Mouse (Mus musculus) gastrocnemius, postnatal 4 days (tissue): ENCODE measurements at regions not wholly inside any gene's neighbourhood (a gene's known extent, or its start where the extent isn't known, plus 50 kb on each side); places are given as distances from the start of the nearest gene placed in this dataset.

Experiments
- DNase-seq, 2 experiments: peaks; one replicate each; pipeline ENCODE4 v3.0.0; 2021 to 2022; ENCODE audit warnings: low spot score in 2 of 2, mixed read lengths in 2 of 2

GRCm38 (mm10) chr6:31215661-31216060 lies 182.9 kb upstream of the Mkln1 start:
- DNase-seq: no peak

GRCm38 (mm10) chr6:31216206-31217059 lies 182.1 kb upstream of the Mkln1 start:
- DNase-seq: peak; percentile 53 to 67

DNA sequence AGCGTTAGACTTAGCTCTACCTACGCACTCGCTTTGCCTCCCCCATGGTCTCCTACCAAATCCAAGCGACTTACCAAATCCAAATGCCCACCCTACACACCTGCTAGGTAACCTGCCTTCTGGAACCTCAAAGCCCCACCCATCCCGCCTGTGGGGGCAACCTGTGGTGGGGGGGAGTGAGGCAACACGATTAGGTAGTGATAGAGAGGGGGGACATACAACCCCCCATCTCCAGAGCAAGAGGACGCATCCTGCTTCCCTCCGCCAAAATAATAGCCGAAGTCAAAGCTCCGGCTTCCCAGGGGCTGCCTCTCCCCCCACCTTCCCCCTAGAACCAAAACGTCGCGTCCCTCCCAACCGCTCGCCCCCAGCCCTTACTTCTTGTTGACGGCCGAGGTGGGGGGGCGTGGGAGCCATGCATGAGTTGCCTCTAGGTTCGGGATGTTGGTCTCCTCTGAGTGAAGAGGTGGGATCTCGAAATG lies 181.4 kb upstream of the Mkln1 start:
- DNase-seq: no peak

GRCm38 (mm10) chr6:31217641-31218138 lies 180.8 kb upstream of the Mkln1 start:
- DNase-seq: peak in 1 of 2 experiments; percentile 25

DNA sequence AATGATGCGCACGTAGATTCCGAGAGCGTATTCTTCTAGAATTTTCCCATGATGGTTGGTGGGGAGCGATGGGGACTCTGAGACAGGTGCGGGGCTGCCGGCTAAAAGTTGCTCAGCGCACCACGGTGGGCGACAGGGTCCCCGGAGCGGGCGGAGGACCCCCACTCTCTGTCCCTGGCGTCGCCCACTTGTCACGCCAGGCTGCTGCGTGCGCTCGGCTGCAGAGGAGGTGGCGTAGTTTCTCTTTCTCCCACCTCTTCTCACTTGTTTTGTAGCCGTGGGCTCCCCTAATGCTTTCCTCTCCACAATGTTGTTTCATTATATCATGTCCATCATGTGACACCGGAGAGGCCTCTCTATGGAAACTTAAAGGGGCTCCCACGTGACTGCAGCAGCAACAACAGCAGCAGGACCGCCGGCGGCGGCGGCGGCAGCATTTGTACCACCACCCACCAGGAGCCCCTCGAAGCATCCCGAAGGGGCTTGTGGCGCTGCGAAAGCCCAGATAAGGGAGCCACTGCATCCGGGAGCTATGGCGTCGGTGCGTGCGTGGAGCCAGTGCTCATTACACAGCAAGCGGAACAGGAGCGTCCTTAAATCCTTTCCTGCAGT lies 180.3 kb upstream of the Mkln1 start:
- DNase-seq: no peak

DNA sequence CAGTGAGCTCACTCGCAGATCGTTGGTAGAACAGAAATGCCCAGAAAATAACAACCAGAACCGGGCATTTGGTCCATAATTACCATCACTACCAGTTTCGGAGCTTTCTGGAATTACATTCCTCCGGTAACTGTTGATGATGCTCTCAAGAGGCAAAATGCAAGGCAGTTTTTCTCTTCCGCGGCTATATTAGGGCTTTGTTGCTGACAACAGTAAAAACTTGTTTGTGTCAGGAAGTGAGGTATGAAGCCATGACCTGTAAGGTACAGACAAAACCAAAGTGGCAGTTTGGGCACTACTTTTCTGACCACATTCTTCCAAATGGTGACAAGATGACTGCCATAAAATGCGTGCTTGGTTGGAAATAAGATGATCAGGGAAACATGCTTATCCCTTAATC lies 179.7 kb upstream of the Mkln1 start:
- no peak for DNase-seq

GRCm38 (mm10) chr6:31219736-31220135 lies 178.8 kb upstream of the Mkln1 start:
- no peak for DNase-seq

- DNase-seq: peak; percentile 33 to 47
Measured at GRCm38 (mm10) chr6:31220184-31220931, 178.2 kb upstream of the Mkln1 start.

DNA sequence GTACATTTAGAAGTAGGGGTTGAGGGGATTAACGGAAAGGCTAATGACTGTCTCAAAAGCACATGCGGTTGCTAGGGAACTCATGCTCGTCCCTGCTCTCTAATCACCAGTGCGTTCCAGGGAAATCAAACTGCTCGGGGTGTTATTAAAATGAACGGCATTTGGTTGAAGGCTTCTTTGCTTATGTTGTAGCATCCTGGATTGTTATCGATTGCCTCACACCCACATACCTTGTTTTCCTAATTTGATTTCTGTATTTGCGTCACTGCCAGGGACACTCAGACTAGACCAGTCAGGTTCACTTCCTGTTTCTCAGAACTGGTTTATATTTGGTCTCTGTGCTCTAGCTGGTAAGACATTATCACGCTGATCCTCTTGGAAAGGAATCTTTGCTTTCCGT lies 177.0 kb upstream of the Mkln1 start:
- DNase-seq: no peak

GRCm38 (mm10) chr6:31222024-31222579 lies 176.4 kb upstream of the Mkln1 start:
- no peak for DNase-seq

DNA sequence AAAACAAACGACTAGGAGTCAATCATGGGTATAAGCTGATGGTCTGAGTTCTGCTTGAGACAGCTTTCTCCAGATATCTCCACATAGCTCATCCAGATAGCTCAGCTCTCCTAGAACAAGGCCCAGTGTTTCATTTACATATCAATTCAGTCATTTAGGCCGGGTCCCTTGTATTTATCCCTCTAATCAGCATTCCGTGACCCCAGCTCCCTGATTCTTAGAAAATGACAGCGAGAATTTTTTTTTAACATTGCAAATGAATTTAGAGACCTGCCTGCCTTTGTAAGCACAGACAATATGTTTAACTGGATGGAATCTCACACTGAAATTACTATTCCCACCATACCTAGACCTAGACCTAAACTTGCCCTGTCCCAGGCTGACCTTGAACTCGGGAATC lies 171.1 kb upstream of the Mkln1 start:
- no peak for DNase-seq

- DNase-seq: no peak
Measured at GRCm38 (mm10) chr6:31228061-31228460, 170.5 kb upstream of the Mkln1 start.

- no peak for DNase-seq
Measured at GRCm38 (mm10) chr6:31231821-31232220, 166.7 kb upstream of the Mkln1 start.

DNA sequence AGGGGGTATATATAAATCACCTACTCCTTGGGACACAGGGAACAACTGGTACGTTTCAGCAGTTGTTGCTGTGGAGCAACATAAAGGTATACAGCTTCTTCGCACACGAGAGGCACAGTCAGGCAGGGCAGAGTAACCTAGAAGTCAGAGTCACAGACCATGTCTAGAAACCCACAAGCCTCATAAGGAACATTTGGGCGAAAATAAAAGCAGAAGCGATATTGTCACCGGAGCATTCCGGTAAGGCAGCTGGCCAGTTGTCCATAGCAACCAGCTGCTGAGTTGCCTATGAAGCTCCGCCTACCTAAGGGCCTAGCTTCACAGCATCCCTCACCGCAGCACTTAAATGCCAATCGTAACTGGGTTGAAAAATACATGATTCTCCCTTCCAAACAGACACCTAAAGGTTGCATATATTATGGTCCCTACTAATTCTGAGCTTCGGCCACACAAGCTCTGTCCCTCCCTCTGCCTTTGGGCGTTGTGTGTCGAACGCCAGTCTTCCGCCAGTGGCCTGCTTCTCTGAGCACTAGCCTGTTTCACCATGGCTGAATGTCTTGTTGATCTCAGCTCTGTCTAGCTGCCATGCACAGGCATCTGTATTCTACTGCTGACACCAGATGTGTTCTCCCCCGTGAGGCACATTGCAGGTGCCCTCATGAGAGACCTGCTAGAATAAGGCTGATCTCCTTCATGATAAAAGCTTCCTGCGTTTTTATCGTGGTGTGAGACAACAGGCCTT lies 165.1 kb upstream of the Mkln1 start:
- DNase-seq: no peak

- DNase-seq: no peak
Measured at GRCm38 (mm10) chr6:31240051-31240450, 158.5 kb upstream of the Mkln1 start.

DNA sequence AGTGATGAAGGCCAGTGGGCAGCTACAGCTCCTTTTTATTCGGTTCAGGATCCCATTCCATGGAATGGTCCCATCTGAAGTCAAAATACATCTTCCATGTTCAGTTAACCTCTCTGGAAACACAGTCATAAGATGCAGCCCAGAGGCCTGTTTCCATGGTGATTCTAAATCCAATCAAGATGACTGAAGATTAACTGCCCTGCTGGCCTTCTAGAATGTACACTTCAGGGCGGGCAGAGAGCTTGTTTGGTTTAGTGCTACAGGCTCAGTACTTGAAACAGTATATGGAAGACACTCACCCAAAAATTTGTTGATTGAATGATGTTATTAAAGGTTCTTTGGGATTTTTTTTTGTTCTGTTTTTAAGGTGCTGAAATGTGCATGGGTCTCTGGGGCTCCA lies 148.0 kb upstream of the Mkln1 start:
- DNase-seq: no peak

DNA sequence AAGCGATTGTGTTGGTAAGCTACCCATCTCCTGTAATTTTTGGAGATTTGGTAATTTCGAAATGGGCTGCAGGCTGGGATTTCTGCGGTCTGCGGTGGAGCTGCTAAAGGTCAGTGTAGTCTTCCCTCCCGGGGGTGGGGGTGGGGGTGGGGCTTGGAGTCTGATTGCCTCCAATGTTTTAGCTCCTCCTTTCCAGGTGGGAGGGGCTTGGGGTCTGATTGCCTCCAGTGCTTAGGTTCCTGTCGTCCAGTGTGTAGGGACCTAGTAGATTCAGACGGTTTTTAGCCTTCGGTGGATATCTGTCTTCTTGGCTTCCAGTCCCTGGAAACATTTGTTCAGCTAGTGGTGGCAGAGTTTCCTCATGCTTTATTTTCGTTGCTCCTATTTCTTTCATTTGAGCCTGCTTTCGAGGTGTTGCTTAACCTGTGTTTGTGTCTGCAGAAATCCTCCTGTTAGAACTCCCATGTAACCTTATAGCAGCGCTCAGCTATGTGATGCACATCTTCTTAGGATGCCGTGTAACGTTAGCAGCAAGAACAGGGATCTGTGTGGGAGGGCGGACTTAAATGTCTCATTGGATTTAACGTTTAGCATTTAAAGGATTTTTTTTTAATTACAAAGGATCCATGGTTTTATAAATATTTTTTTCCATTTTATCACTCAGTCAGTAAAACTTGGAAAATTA lies 145.1 kb upstream of the Mkln1 start:
- DNase-seq: no peak

- DNase-seq: no peak
Measured at GRCm38 (mm10) chr6:31260645-31261345, 137.7 kb upstream of the Mkln1 start.

- no peak for DNase-seq
Measured at GRCm38 (mm10) chr6:31261797-31262540, 136.6 kb upstream of the Mkln1 start.
